Mouse (Mus musculus): ENCODE measurements at regions not wholly inside any gene's neighbourhood (a gene's known extent, or its start where the extent isn't known, plus 50 kb on each side); places are given as distances from the start of the nearest gene placed in this dataset.
"Not testable (repeated sequence)": the region's sequence is repeated elsewhere in the genome, so short reads cannot be mapped to it uniquely, and the experiment has no call there.

DNA sequence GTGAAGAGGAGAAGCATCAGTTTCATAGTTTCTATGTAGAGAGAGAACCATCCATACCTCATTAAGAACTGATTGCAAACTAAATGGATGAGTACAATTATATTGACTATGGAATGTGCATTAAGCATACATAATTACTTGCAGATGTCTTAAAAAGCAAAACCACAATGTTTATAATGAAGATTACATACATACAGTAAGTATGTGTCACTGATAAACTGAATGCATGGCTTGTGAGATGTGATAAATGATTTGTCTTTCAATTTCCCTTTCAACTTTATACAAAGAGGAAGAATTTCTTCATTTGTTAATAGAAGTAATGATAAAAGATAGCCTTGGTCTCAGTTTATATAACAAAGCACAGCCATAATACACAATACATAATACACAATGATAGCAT lies 1939.3 kb downstream of the 9330182O14Rik start:
- no peak for DNase-seq (ENCODE audit: low spot score in 2 of 2)

DNA sequence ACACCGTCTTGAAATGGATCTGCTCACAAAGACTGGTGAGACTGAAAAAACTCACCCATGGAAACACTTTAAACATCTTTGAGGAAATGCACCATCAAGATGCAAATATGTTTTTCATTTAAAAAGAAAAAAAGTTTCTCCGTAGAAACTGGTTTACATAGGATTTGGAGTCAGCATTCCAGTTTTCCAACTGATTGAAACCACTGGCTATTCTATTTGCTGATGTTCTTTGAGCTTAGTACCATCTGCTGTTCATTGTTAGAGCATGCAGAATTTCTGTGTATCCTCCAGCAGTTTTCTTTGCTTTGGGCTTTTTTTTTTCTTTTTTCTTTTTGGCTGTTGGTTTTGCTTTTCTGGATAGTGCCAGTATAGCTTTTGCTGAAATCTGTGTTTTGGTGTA lies 1948.3 kb downstream of the 9330182O14Rik start:
- no peak for DNase-seq (ENCODE audit: low spot score in 2 of 2)

DNA sequence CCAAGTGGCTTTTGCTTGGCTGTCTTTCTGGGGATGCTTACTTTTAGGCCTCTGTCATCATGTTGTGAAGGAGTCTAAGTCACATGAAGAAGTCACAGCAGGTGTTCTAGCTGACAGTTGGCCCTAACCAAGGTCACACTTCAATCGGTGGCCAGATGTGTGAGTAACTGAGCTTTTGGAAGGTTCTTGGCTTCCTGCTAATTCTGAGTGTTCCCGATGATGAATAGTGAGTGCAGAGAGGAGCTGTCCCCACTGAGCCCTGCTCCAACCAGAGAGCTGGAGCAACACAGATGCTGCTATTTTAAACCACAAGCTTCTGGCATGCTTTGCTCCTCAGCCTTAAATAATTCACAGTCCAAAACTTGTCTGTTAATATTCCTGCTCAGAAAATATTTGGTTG lies 1966.6 kb downstream of the 9330182O14Rik start:
- peak in 1 of 2 experiments; percentile 4 for DNase-seq (ENCODE audit: low spot score in 2 of 2)

DNA sequence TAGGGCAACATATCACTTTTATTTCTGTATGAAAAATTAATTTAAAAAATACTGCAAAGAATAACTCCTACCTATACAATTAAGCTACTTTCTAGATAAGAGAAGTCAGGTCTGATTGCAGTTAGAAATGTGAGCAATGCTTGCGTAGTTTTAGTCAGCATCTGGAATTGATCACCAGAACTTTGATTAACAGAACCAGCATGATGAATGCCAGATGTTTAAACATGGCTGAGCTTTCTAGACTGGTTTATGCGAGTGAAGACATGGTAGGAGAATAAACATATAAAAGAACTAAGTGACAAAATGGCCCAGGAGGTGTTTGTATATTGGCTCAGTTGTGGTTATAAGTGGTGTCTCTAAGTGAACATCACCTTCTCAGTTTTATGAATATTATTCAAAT lies 1970.7 kb downstream of the 9330182O14Rik start:
- DNase-seq (ENCODE audit: low spot score in 2 of 2) = no peak

DNA sequence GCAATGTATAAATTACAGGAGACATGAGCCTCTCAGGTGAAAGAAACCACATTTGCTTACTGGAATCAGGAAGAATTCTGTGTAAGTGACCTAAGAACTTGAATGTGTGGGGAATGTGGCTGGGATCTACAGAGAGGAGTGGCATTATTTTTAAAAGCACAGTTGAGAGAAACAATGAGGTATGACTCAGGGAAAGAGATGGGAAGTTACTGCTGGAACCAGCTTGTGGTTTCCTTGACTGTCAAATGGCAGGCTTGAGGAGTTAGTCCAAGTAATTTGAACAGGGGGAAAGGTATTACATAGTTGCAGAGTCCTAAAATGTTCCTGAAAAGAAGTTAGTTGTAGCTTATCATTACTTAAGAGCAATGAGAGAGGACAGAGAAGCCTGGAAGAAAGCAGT lies 1972.9 kb downstream of the 9330182O14Rik start:
- DNase-seq (ENCODE audit: low spot score in 2 of 2) = no peak

DNA sequence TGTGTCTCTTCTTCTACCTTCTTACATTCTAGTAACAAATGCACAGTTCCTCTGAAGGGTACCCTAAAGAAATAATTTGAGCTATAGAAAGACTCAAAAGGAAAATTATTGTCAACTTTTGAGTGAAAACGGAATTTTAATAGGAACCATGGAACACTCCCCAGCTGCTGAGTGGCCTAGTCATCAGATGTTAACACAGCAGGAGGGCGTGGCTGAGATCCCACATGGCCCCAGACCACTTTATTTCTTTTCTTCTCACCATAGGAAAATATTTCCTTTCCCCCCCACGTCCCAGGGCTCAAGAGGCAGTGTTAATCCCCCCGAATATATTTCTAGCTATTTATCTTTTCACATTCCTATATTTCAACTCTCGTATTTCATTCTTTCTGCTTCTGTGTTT lies 1977.6 kb downstream of the 9330182O14Rik start:
- no peak for DNase-seq (ENCODE audit: low spot score in 2 of 2)

DNA sequence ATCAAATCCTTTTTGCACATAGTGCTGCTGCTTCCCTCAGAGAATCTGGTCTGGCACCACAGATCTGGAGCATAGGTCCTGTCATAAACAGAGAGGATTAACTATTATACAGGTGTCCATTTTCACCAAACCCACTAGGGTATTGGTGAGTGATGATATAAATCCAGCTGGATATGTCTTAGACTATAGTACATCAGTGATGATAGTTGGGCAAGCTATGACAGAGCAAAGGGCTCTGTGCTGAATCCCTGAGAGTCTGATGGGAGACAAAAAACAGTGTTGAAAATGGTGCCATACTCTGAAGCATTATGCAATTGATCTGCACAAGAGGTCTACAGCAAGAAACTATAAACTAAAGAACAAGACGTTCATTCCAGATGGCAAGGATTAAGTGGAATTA lies 1993.3 kb downstream of the 9330182O14Rik start:
- DNase-seq (ENCODE audit: low spot score in 2 of 2) = no peak

DNA sequence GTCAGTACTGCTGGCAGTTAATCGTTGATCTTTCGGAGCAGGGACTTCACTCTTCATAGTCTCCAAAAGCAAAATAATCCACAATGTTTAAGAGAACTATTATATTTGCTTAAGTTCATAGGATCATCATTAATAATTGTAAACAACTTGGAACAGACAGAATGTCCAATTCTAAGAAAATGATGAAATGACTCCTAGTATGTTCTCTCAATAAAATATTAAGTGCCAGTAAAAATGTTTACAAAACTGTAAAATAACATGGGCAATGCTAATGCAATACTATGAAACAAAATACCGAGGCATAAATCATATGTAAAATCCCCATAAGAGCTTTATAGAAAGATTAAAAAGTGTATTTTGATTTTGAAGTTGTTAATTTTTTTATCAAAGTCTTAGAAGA lies 1994.8 kb downstream of the 9330182O14Rik start:
- no peak for DNase-seq (ENCODE audit: low spot score in 2 of 2)

DNA sequence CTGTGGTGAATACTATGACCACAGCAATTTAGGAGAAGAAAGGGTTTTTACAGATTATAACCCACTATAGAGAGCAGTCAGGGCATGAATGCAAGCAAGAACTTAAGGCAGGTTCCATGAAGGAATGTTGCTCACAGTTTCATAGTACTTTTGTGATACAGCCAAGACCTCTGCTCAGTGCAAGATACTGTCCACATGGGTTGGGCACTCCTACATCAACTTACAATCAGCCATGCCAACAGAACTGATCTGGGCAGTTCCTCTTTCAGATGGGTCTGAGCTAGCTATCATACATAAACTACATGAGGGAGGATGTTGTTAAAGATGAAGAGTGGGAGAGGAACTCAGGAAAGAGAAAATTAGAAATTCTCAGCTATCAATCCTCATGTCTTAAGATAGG lies 2032.4 kb downstream of the 9330182O14Rik start:
- DNase-seq (ENCODE audit: low spot score in 2 of 2) = no peak

DNA sequence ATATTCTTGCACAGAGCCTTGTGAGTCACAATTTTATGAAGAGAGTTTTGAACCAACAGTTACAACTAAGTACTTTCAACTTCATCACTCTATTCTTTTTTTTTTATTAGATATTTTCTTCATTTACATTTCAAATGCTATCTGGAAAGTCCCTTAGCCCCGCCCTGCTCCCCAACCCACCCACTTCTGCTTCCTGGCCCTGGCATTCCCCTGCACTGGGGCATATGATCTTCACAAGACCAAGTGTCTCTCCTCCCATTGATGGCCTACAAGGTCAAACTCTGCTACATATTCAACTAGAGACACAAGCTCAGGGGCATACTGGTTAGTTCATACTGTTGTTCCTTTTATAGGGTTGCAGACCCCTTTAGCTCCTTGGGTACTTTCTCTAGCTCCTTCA lies 2043.6 kb downstream of the 9330182O14Rik start:
- not testable (repeated sequence) for DNase-seq (ENCODE audit: low spot score in 2 of 2)

DNA sequence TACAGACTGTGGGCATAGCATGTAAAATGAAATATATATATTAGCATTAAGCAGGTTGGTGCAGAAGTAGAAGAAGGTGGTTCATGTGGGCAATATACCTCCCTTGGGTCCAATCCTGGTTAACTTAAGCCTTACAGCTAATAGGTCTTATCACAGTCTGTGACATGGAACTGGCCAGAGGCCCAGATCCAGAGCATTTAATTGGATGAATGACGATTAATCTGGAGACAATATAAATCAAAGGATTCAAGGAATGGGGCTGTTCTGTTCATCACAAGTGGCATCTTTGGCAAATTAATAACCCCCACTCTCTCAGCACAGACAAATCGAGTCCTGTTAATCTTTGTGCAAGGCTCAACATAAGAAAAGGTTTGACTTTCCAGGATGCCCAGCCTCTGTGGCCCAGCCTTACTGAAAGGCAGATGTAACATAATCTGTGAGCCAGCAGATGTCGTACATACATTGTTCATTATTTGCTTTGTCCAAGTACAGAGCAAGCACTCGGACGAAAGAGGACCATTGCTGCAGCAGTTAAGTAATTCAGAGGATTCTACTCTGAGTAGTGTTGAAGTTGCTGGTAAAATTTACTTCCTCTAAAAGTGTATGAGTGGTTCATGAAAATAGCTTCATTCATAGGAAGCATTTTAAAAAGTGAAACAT lies 2073.2 kb downstream of the 9330182O14Rik start:
- DNase-seq (ENCODE audit: low spot score in 2 of 2) = no peak

DNA sequence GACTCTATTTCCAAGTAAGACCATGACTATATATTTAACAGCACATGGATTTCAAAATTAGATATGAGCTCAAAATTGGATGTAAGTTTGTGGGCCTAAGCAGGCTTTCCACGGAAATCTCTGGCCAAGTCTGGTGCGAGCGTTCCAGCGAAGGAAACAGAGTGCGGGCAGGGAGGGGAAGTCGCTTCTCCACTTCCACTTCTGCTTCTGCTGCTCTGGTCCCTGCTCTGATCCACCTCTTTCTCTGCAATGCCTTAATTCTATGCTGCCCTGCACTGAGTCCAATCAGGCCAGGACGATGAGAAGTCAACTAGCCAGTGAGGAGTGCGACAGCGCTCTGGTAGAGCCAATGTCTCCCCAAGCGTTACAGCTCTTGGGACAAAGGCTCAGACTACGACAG lies 2085.3 kb downstream of the 9330182O14Rik start:
- no peak for DNase-seq (ENCODE audit: low spot score in 2 of 2)

DNA sequence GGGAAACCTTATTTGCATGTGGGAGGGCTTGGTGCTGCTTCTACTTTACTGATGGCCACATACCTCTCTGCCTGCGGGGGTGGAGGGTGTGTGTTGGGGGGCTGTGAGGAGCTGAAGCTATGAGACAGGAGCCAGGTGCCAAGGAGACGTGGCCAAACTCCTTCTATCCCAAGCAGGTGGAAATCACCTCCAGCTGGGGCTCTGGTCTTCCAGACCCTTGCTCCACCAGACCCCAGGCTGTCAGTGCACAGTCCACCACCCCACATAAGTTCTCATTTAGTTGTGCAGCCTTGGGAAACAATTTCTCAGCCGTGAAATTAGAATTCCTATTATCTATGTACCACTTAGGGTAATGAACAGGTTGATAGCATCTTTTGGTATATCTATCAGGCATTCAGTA lies 2085.8 kb downstream of the 9330182O14Rik start:
- DNase-seq (ENCODE audit: low spot score in 2 of 2) = no peak

DNA sequence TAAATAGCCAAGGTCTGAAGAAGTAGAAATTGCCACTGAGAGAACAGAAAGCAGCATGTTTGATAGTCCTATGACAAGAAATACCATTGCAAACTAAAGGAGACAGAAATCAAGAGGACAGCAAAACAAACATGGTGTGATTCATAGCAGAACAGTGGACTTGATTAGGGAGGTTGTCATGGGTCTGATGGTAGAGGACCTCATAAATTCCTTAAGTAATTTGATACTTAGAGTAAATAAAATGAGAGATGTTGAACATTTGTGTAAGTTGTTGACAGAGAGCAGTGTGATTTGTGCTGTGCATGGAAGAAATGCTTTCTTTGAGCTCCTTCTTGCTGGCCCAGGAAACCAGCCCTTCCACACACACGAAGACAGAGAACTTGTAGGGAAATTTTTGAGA lies 2090.8 kb downstream of the 9330182O14Rik start:
- no peak for DNase-seq (ENCODE audit: low spot score in 2 of 2)

DNA sequence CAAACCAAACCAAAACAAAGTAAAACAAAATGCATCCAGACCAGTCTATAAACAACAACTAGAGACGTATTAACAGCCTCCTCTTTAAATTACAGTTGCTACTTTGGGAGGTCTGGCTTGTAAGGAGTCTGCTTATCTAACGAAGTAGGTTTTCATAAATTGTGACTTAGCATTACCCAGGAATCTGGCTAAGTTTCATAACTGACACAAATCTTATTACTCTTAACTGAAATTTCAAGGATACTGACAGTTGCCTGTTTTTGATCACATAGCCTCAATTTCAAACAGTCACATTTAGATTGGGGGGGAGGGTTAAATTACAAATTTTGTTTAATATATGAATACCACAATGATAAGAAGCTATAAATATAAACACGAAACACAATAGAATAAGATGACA lies 2097.5 kb downstream of the 9330182O14Rik start:
- DNase-seq (ENCODE audit: low spot score in 2 of 2) = no peak

DNA sequence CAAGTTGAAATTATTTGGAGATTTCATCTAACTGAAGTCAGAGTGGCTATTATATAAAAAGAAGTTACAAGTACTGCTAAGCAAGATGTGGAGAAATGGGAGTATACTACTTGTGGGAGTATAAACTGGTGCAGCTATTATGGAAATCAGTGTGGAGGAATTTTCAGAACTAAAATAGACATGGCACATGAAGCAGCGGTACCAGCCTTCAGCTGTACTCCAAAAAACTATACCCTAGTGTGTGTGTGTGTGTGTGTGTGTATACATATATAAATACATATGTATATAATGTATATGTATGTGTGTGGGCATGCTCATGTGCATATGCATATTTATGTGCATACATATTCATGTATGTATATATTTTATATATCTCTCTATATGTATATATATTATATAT lies 2112.6 kb downstream of the 9330182O14Rik start:
- peak in 1 of 2 experiments; percentile 6 for DNase-seq (ENCODE audit: low spot score in 2 of 2)

DNA sequence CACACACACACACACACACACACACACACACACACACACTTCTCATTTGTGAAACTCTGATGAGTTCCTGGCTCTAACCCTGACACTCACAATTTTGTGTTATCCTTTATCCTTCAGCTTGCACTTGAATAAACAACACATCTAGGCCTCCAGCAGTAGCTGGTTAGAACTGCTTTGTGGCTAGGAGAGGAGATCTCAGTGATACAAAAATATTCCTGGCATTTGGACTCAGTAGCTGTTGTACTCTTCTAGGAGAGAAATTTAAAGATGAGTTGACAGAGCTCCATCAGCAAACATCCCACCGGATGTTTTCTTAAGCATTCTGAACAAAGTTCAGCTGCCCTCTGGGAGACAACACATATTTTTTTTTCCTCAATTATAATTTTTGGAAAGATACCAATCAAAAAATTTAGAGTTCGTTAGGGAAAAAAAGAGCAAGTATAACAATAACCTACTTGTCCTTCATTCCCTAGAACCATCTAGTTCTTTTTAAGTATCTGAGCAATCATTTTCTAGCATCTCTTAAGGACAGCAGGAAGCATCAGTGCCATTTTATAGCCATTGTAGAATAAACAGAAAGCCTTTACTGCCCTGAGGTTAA lies 2118.7 kb downstream of the 9330182O14Rik start:
- DNase-seq (ENCODE audit: low spot score in 2 of 2) = no peak

DNA sequence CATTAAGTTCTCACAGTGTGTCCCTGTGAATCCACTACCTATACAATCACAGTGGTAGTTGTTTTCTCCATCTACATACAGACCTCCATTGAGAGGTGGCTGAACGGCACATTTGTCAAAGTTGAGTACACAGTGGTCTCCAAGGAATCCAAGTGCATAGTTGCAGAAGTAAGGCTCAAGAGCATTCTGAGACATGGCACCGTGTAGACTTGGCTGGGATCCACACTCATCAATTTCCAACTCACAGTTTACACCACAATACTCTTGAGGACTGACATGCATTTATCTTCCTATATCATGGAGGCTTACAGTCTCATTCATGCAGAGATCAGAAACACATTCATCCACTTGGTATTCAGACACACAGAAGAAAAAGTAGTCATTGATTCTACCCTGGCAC lies 2122.2 kb downstream of the 9330182O14Rik start:
- DNase-seq (ENCODE audit: low spot score in 2 of 2) = no peak

DNA sequence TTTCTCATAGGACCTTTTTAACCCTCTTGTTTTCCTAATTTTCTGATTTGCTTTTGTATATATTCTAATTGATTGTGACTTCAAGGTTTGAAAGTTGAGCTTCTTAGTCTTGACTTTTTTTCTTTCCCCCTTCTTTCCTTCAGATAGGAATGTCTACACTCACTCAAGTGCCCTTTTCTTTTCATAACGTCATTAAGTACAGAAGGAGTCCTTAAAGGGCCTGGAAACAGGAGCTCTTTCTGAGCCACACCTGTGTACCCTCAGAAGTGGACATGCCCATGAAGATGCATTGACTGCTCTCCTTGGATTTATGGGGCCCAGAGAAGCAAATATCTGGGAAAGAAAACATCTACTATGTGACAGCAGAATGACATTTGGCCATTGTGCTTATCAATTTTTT lies 2141.0 kb downstream of the 9330182O14Rik start:
- no peak for DNase-seq (ENCODE audit: low spot score in 2 of 2)

DNA sequence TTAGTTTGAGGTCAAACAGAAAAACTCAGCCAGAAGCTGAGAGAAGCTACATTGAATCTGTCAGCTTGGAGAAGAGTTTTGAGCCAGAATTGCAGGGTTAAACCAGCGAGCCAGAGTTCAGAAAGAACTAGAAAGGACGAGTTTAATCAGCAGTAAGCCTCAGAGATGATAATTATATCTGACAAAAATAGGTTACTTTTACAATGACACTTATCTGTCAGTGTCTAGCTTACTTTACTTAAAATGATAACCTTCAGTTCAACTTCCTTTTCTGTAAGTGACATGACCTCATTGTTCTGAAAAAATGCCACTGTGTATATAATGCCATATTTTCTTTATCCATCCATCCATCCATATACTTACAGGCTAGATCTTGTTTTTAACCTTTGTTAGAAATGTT lies 2143.1 kb downstream of the 9330182O14Rik start:
- DNase-seq (ENCODE audit: low spot score in 2 of 2) = no peak

DNA sequence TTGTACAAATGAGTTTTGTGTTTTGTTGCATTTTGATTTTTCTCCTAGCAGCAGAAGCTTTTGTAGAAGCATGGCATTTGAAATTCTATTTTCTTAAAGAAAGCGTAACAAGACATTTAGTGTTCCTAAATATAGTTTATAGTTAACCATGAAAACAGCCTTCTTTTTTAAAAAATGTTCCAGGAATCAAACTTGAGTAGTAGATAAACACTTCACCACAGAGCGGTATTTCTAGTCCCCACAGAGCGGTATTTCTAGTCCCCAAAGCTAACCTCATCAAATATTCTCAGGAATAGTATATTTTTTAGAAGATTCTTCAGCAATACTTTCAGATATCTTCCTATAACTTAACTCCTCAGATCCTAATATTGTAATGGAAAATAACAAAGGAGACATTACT lies 2146.6 kb downstream of the 9330182O14Rik start:
- no peak for DNase-seq (ENCODE audit: low spot score in 2 of 2)

DNA sequence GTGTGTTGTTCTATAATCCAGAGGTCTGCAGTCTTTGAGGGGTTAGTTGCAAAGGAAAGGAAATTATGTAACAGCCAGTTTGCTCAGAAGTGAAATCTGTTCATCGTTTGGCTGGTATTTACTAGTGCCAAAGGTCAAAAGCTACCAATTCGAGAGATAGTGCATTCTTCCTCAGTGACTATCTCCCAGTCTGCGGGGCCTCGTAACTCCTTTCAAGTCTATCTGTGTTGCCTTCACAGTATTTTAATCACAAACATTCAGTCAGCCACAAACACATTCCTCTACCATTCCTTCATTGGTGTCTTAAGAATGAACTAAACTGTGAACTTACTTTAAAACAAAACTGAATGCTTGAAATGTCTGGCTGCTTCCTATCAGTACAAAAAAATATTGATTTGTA lies 2162.2 kb downstream of the 9330182O14Rik start:
- no peak for DNase-seq (ENCODE audit: low spot score in 2 of 2)

DNA sequence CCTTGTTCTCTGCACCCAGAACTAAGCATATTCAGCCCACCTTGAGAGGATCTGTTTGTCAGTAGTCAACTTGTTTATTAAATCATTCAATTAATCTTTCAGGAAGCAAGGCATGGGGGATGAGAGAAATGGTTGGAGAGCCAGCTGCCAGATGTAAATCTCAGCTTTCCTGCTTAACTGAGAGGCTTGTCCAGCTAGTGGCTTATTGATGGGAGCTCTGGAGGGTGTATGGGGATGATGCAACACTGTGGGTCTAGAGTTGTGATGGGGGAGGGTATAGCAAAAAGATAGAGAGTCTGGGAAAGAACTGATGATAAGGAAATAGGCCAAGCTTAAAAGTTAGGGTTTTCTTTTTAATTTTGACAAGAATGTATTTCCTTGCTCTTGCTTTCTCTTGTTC lies 2163.3 kb downstream of the 9330182O14Rik start:
- no peak for DNase-seq (ENCODE audit: low spot score in 2 of 2)

DNA sequence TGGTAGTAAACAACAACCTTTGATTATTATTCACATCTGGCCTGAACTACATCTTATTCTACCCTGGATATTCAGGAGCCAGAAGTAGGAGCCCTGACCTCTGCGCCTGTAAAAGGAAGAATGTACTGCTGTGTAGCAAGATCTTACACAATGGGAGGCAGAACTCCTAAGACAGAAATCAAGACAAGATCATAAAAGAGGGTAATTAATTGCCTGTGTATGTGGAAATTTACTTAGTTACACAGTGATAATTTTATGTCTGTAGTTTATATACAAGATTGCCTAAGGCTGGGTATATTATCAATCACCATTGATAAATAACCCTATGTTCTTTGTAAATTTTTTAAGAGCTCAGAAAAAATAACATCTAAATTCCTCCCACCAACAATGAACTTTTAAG lies 2167.8 kb downstream of the 9330182O14Rik start:
- DNase-seq (ENCODE audit: low spot score in 2 of 2) = no peak

All from frontal cortex, postnatal 10 days (tissue).